Mouse (Mus musculus) heart, postnatal 0 days (tissue): ENCODE results near the gene Tank.

Experiments
- CTCF ChIP-seq: IDR thresholded peaks from 2 replicates; pipeline ENCODE4 v1.5.1; 2016; ENCODE audit warnings: antibody characterized with exemption, control low read depth, low read depth
- EP300 ChIP-seq: IDR thresholded peaks from 2 replicates; pipeline ENCODE4 v1.6.1; 2016; ENCODE audit warnings: antibody characterized with exemption, low read depth

GRCm38 (mm10) chr2:61638182-61638581 lies 59.8 kb downstream of the Tank start:
- TF ChIP-seq EP300 (no peak), CTCF (no peak)
